Mouse (Mus musculus) kidney, adult 2 months (tissue): Measurements from ENCODE around the gene Aif1l. TPM values are rescaled to one million over a fixed set of nuclear protein-coding genes. Genes with fewer than 3 reads are reported as not detected.

Source experiments
- DNase-seq: peaks from one replicate; pipeline ENCODE4 v3.0.0; 2021
- H3K27ac ChIP-seq: fragments of 200-500 bp; 2 replicates; pipeline ENCODE4 v1.5.1; 2012; ENCODE audit warnings: low read depth, low read length, control low read depth, inconsistent platforms; ENCODE audit not compliant: insufficient read depth
- H3K27me3 ChIP-seq: fragments of 200-500 bp; replicated peaks from 2 replicates; pipeline ENCODE4 v1.6.1; 2012; ENCODE audit warnings: mild to moderate bottlenecking, moderate library complexity, low read length, inconsistent platforms; ENCODE audit not compliant: control insufficient read depth, insufficient read depth
- H3K36me3 ChIP-seq: fragments of 200-500 bp; 2 replicates; pipeline ENCODE4 v1.6.1; 2012; ENCODE audit warnings: mild to moderate bottlenecking, moderate library complexity, low read length, inconsistent platforms; ENCODE audit not compliant: control insufficient read depth, insufficient read depth
- H3K4me1 ChIP-seq: fragments of 200-500 bp; 2 replicates; pipeline ENCODE4 v1.6.1; 2011; ENCODE audit warnings: low read length; ENCODE audit not compliant: control insufficient read depth, insufficient read depth
- H3K4me3 ChIP-seq: fragments of 200-500 bp; 2 replicates; pipeline ENCODE4 v1.5.1; 2011; ENCODE audit warnings: mild to moderate bottlenecking, low read depth, low read length, control low read depth; ENCODE audit not compliant: insufficient read depth
- CTCF ChIP-seq: fragments of 200-500 bp; conservative IDR thresholded peaks from 2 replicates; pipeline ENCODE4 v1.5.1; 2011; ENCODE audit warnings: low read depth, mild to moderate bottlenecking, control low read depth, low read length, moderate library complexity, mixed read lengths; ENCODE audit not compliant: insufficient read depth, insufficient read length
- POLR2A ChIP-seq: fragments of 200-500 bp; IDR thresholded peaks from one replicate; pipeline ENCODE4 v1.6.1; 2011; ENCODE audit warnings: low read depth, low read length, control low read depth
- WGBS: fragments of 180-500 bp; shearing (Covaris S2); methylation state at CpG from one replicate; pipeline ENCODE4 v1.1.7; 2018; 5-methylcytosine and 5-hydroxymethylcytosine counted together
- polyA plus RNA-seq: library from polyadenylated mRNA; depleted of rRNA; stranded (reverse); fragments of >200 nt; gene quantifications from 2 replicates; pipeline ENCODE4 v1.2.3, GENCODE M21; 2012

Gene Aif1l
- polyA plus RNA-seq, 1 experiment: 177 TPM

GRCm38 (mm10) chr2:31972589-31972988 is 22.6 kb downstream of the Aif1l start:
- Histone ChIP-seq H3K27me3 (no peaks in the 10 kb centered on the region), H3K36me3 (peaks cover 1% of the 10 kb centered on the region; the same call in 1 of the 2 replicates), H3K4me1 (peaks cover 31% of the 10 kb centered on the region), H3K27ac (peak overlapping the region; percentile 90), H3K4me3 (no peak overlapping the region)
- peak; percentile 84 for DNase-seq
- TF ChIP-seq CTCF: no peak
- no peak for TF ChIP-seq POLR2A
- 35% methylated on average over 4 of the region's 4 CpGs for WGBS

DNA sequence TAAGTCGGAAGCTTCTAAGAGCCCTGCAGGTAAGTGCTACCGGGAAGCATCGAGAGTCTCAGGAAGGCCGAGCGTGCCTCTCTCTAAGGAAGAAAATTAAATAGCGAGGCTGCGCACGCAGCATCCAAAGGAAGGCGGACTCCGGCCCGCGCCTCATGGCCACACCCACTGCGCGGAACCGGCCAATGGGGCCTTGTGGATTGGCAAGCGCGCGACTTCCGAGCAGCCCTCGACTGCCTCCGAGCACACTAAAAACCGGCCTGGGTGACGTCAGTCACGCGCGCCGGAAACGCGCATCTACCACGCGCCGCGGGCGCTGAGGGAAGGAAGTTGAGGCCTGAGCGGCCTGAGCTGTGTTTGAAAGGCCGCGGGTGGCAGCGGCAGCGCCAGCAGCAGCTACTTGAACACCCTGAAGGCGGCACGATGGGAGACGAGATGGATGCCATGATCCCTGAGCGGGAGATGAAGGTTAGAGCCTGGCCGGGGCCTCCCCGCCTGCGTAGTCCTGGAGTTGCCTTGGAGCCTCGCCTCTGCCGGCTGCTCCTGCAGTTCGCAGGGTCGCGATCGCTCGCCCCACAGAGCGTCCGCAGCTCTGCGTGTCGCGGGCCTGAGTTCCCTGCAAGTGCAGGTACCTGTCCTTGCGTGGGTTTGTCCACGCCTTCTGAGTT is 24.3 kb downstream of the Aif1l start, which contains the start of gene Nup214:
Nup214 (plus strand) TSS at position 296 of the 668 bp plus-strand sequence.
- H3K36me3 ChIP-seq: peaks cover 6% of the 10 kb centered on the region; the same call in 1 of the 2 replicates
- H3K4me3 ChIP-seq: peak within 1 kb of the TSS; percentile 79
- peak within 1 kb of the TSS; percentile 90 for H3K27ac ChIP-seq
- peak; percentile 99 for DNase-seq
- WGBS: under 1% methylated on average over 60 of the region's 60 CpGs
- TF ChIP-seq CTCF (no peak), POLR2A (peak; percentile 49)
- H3K27me3 ChIP-seq: no peaks in the 10 kb centered on the region
- H3K4me1 ChIP-seq: peaks cover 31% of the 10 kb centered on the region

DNA sequence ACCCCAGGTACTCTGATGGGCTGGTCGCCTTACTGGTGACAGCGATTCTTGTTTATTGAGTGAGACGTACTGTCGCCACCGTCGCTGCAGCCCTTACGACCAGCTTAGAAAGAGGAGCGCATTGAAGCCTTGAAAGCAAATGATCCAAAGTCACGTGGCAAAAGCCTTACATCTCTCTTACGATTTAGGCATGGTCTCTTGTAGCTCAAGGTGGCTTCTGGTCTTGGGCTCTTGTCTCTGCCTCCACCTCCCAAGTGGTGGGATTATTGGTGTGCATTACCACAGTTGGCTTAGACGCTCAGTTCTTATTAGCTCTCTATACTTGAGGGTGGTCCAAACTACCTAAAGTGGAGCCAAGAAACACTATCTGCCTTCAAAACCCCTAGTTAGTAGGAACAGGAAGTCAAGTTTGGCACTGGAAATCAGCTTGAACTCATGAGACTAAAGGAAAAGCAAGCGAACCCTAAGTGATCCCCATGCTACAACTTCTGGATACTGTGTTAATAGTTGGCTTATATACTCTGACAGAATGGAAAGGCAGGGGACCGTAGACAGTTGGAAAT is 25.0 kb downstream of the Aif1l start:
- H3K27me3 ChIP-seq: no peaks in the 10 kb centered on the region
- no peak for DNase-seq
- no peak for TF ChIP-seq CTCF
- no peak for TF ChIP-seq POLR2A
- WGBS: 8% methylated on average over 13 of the region's 13 CpGs
- H3K36me3 ChIP-seq: peaks cover 6% of the 10 kb centered on the region; the same call in 1 of the 2 replicates
- peaks cover 31% of the 10 kb centered on the region for H3K4me1 ChIP-seq
- peak overlapping the region; percentile 79 for H3K4me3 ChIP-seq
- no peak overlapping the region for H3K27ac ChIP-seq

DNA sequence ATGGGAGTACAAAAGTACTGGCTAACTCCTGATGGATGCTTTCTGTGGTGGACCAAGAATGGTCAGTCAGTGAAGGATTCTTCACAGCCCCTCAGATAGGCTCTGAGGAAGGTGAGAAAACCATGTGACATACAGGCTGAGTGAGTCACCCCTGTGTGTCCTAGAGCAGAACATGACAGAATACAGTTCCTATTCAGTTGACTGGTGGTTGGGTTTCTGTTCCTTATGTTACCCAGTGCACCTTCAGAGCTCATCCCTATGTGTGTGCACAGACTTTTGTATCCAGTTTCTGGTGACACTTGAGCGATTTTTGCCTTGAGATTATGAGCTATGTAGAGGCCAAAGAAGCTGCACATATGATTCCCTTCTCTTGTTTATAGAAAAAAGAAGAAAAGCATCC is 37.8 kb downstream of the Aif1l start:
- 91% methylated on average over 1 of the region's 1 CpGs for WGBS
- DNase-seq: no peak
- no peak overlapping the region for H3K27ac ChIP-seq
- no peak overlapping the region for H3K4me3 ChIP-seq
- no peak for TF ChIP-seq CTCF
- TF ChIP-seq POLR2A: no peak
- H3K27me3 ChIP-seq: no peaks in the 10 kb centered on the region
- peaks cover 8% of the 10 kb centered on the region for H3K36me3 ChIP-seq
- no peaks in the 10 kb centered on the region for H3K4me1 ChIP-seq

DNA sequence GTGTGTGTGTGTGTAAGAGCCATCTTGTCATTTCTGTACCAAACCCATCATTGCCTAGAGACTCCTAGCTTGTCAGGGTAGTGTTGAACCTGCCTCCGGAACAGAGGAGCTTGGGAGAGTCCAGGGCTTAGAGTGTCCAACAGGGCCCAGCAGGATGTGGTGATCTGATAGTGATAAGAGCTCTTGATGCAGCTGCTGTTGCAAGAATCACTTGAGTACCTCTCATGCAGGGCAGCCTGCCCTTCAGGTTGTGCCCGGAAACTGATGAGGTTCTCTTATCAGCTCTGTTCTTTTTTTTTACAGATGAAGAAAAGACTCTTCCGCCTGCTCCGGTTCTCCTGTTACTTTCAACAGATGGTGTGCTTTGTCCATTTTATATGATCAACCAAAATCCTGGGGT is 41.0 kb downstream of the Aif1l start:
- WGBS: 95% methylated on average over 4 of the region's 4 CpGs
- no peaks in the 10 kb centered on the region for H3K4me1 ChIP-seq
- TF ChIP-seq CTCF (no peak), POLR2A (no peak)
- H3K27ac ChIP-seq: no peak overlapping the region
- H3K36me3 ChIP-seq: peaks cover 8% of the 10 kb centered on the region
- no peaks in the 10 kb centered on the region for H3K27me3 ChIP-seq
- H3K4me3 ChIP-seq: no peak overlapping the region
- no peak for DNase-seq

GRCm38 (mm10) chr2:31994896-31995295 is 45.0 kb downstream of the Aif1l start:
- no peaks in the 10 kb centered on the region for H3K27me3 ChIP-seq
- TF ChIP-seq CTCF (no peak), POLR2A (no peak)
- peaks cover 8% of the 10 kb centered on the region for H3K36me3 ChIP-seq
- H3K4me1 ChIP-seq: no peaks in the 10 kb centered on the region
- H3K27ac ChIP-seq: no peak overlapping the region
- no peak overlapping the region for H3K4me3 ChIP-seq
- WGBS: 94% methylated on average over 9 of the region's 9 CpGs
- no peak for DNase-seq

DNA sequence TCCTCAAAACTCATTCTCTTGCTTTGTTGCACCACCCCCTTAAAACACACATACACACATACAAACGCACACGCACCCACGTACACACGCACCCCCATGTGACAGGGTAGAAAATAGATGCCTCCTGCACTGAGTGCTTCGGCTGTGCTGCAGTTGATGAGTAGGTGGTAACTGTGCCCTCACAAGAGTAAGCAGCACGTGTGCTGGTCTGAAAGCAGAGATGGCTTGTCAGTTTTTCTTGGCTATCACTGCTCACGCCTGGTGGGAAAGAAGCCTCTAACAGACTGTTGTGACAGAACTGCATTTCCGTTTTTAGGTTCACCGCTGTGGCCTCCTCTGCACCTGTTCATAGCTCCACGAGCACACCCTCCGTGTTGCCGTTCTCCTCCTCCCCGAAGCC is 46.1 kb downstream of the Aif1l start:
- no peak for TF ChIP-seq POLR2A
- no peak for TF ChIP-seq CTCF
- Histone ChIP-seq H3K27me3 (no peaks in the 10 kb centered on the region), H3K4me3 (no peak overlapping the region), H3K36me3 (peaks cover 8% of the 10 kb centered on the region), H3K4me1 (no peaks in the 10 kb centered on the region), H3K27ac (no peak overlapping the region)
- DNase-seq: no peak
- WGBS: 97% methylated on average over 13 of the region's 13 CpGs
